Mouse (Mus musculus) kidney, adult 2 months (tissue): ENCODE results near the gene Aqp5. TPM values are rescaled to one million over a fixed set of nuclear protein-coding genes. Genes with fewer than 3 reads are reported as not detected.

Experiments used
- DNase-seq: peaks from one replicate; pipeline ENCODE4 v3.0.0; 2021
- H3K27ac ChIP-seq: fragments of 200-500 bp; 2 replicates; pipeline ENCODE4 v1.5.1; 2012; ENCODE audit warnings: low read depth, low read length, control low read depth, inconsistent platforms; ENCODE audit not compliant: insufficient read depth
- H3K27me3 ChIP-seq: fragments of 200-500 bp; replicated peaks from 2 replicates; pipeline ENCODE4 v1.6.1; 2012; ENCODE audit warnings: mild to moderate bottlenecking, moderate library complexity, low read length, inconsistent platforms; ENCODE audit not compliant: control insufficient read depth, insufficient read depth
- H3K36me3 ChIP-seq: fragments of 200-500 bp; 2 replicates; pipeline ENCODE4 v1.6.1; 2012; ENCODE audit warnings: mild to moderate bottlenecking, moderate library complexity, low read length, inconsistent platforms; ENCODE audit not compliant: control insufficient read depth, insufficient read depth
- H3K4me1 ChIP-seq: fragments of 200-500 bp; 2 replicates; pipeline ENCODE4 v1.6.1; 2011; ENCODE audit warnings: low read length; ENCODE audit not compliant: control insufficient read depth, insufficient read depth
- H3K4me3 ChIP-seq: fragments of 200-500 bp; 2 replicates; pipeline ENCODE4 v1.5.1; 2011; ENCODE audit warnings: mild to moderate bottlenecking, low read depth, low read length, control low read depth; ENCODE audit not compliant: insufficient read depth
- CTCF ChIP-seq: fragments of 200-500 bp; conservative IDR thresholded peaks from 2 replicates; pipeline ENCODE4 v1.5.1; 2011; ENCODE audit warnings: low read depth, mild to moderate bottlenecking, control low read depth, low read length, moderate library complexity, mixed read lengths; ENCODE audit not compliant: insufficient read depth, insufficient read length
- POLR2A ChIP-seq: fragments of 200-500 bp; IDR thresholded peaks from one replicate; pipeline ENCODE4 v1.6.1; 2011; ENCODE audit warnings: low read depth, low read length, control low read depth
- WGBS: fragments of 180-500 bp; shearing (Covaris S2); methylation state at CpG from one replicate; pipeline ENCODE4 v1.1.7; 2018; 5-methylcytosine and 5-hydroxymethylcytosine counted together
- polyA plus RNA-seq: library from polyadenylated mRNA; depleted of rRNA; stranded (reverse); fragments of >200 nt; gene quantifications from 2 replicates; pipeline ENCODE4 v1.2.3, GENCODE M21; 2012

The Aqp5 gene
- polyA plus RNA-seq, 1 experiment: 0.66 TPM

DNA sequence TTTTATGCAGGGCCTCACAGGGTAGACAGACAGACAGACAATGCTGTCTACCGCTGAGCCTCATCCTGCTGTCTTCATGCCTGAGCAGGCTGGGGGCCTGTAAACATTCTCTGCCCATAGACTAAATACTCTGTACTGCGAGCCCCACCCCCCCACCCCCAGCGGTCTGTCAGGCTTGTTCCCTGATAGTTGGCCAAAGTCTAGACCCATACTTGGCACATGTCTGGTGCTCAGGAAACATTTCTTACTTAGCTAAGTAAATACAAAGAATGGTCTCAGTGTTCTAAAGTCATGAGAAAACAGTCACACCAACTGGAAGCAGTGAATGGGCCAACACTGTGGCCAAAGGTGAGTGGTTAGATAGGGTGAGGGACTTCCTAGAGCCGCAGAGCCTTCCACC, 23.2 kb upstream of the Aqp5 start:
- no peak overlapping the region for H3K27ac ChIP-seq
- no peak overlapping the region for H3K4me3 ChIP-seq
- peaks cover 4% of the 10 kb centered on the region; the same call in 1 of the 2 replicates for H3K4me1 ChIP-seq
- TF ChIP-seq POLR2A (no peak), CTCF (no peak)
- H3K27me3 ChIP-seq: no peaks in the 10 kb centered on the region
- no peaks in the 10 kb centered on the region for H3K36me3 ChIP-seq
- WGBS: 47% methylated on average over 4 of the region's 4 CpGs
- DNase-seq: peak; percentile 62

DNA sequence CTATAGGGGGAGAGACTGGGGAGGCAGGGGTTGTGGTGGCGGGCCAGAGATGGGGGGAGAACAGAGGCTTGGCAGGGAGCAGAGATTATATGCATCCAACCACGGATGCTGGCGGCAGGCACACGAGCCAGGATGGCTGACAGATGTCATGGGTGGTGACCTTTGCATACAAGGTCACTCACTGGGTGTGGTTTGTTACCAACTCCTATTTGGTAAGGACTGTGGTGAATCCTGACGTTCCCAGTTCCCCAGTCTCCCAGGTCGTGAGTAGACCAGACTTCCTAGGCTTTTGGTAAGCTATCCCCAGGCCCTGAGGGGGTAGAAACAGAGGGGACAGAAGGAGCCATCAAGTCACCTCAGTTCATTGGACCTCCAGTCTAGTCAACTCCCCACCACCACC, 21.9 kb upstream of the Aqp5 start:
- Histone ChIP-seq H3K4me1 (peaks cover 4% of the 10 kb centered on the region; the same call in 1 of the 2 replicates), H3K4me3 (no peak overlapping the region), H3K27me3 (no peaks in the 10 kb centered on the region), H3K36me3 (no peaks in the 10 kb centered on the region), H3K27ac (no peak overlapping the region)
- 69% methylated on average over 6 of the region's 6 CpGs for WGBS
- no peak for DNase-seq
- TF ChIP-seq POLR2A (no peak), CTCF (no peak)

- no peak for DNase-seq
- WGBS: 81% methylated on average over 10 of the region's 10 CpGs
- no peaks in the 10 kb centered on the region for H3K27me3 ChIP-seq
- H3K4me1 ChIP-seq: peaks cover 4% of the 10 kb centered on the region; the same call in 1 of the 2 replicates
- H3K4me3 ChIP-seq: no peak overlapping the region
- H3K36me3 ChIP-seq: no peaks in the 10 kb centered on the region
- H3K27ac ChIP-seq: no peak overlapping the region
- TF ChIP-seq CTCF (no peak), POLR2A (no peak)
These were observed 21.5 kb upstream of the Aqp5 start for GRCm38 (mm10) chr15:99569123-99569522.

DNA sequence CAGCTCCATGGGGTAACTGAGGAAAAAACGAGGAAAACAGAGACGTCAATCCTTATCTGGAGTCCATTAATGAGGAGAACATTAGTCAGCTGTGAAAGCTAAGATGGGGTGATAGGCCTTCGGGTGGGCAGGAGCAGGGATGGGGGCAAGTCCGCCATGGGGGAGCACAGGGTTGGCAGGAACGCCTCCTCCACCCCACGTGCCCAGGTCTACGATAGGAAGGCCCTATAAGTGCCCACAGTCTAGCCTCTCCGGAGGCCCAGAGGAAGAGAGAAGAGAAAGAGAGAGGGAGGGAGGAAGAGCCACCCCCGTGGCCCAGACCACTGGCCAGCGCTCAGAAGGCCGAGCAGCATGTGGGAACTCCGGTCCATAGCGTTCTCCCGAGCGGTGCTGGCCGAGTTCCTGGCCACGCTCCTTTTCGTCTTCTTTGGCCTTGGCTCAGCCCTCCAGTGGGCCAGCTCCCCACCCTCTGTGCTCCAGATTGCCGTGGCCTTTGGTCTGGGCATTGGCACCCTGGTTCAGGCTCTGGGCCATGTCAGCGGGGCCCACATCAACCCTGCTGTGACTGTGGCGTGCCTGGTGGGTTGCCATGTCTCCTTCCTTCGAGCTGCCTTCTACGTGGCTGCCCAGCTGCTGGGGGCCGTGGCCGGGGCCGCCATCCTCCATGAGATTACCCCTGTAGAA, 11.6 kb upstream of the Aqp5 start, which contains the start of gene Aqp2:
Gene Aqp2 (plus strand): TSS at position 254 of the 684 bp plus-strand sequence.
- no peak for TF ChIP-seq POLR2A
- TF ChIP-seq CTCF: no peak
- Histone ChIP-seq H3K36me3 (no peaks in the 10 kb centered on the region), H3K4me3 (peak within 1 kb of the TSS; percentile 31), H3K27me3 (no peaks in the 10 kb centered on the region), H3K4me1 (no peaks in the 10 kb centered on the region), H3K27ac (peak within 1 kb of the TSS; percentile 73)
- DNase-seq: peak; percentile 29
- 77% methylated on average over 26 of the region's 26 CpGs for WGBS

DNA sequence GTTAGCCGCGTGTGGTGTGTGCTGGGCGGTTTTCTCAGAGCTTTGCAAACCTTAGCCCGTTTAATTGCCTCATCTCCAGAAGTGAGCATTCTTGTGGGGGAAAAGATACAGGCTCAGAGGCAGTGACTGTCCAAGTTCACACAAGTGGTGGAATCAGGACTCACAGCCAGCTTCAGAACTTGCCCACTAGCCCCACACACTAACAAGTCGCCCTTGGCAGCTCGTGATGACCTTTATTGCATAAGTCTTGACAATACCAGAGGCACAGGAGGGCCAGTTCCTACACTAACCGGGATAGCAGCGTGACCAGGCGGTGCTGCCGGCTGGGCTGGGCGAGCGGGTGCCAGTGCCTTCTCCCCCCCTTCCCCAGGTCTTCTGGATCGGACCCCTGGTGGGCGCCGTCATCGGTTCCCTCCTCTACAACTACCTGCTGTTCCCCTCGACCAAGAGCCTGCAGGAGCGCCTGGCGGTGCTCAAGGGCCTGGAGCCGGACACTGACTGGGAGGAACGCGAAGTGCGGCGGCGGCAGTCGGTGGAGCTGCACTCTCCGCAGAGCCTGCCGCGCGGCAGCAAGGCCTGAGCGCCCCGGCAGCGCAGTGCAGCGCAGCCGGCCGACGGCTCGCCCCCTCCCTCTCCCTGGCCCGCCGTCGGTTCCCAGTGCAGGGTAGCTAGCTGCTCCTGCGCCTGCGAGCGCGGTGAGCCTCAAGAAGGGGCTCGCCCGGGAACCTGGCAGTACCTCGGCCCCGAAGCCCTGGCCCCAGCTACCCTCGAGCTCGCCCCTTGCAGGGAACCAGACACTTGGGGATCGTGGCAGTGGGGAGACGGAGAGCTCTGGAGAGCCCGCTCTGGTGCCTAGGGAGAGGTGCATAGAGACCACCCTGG, 6.9 kb upstream of the Aqp5 start:
- DNase-seq: peak; percentile 45

DNA sequence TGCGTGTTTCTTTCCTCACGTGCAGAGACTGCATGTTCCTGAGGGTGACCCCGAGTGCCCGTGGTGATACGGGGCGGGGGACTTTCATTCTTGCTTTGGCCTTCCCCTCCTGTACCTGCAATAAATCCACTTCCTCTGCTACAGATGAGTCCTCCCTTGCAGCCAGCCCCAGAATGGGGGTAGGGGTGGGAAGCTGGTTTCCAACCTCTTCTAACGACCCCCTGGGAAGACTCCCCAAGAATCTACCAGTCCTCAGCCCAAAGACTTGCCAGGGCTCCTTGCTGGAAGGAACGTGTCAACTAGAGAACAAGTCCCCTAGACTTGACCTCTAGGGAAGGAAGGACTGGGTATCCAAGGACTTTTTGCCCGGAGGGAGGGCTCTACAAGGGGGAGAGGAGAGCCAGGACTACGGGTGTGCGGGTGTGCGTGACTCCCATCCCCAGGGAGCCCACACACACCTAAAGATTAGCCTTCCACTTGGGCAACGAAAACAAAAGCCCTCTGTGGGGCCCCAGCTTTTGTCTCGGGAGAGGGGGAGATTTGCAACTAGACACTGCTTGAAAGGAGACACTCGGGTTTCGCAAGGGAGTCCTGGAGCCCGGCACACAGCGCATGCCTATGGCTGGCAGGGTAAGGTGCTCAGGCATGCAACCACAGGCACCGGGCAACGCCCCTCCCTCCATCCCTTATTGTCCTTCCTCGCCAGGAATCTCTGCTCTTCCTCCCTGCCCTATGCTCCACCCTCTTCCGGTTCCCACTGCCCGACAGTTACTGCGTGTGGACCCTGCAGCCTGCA, 6.0 kb upstream of the Aqp5 start:
- peak overlapping the region; percentile 18; the same call in 1 of the 2 replicates for H3K27ac ChIP-seq
- TF ChIP-seq CTCF (no peak), POLR2A (no peak)
- peaks cover 7% of the 10 kb centered on the region for H3K4me1 ChIP-seq
- H3K36me3 ChIP-seq: no peaks in the 10 kb centered on the region
- 0 out of 2 replicates have a peak overlapping the region, but pooled peaks have one; percentile 15 for H3K4me3 ChIP-seq
- DNase-seq: peak; percentile 35
- no peaks in the 10 kb centered on the region for H3K27me3 ChIP-seq
- 15% methylated on average over 24 of the region's 24 CpGs for WGBS

More for the DNA sequence above, 6.9 kb upstream of the Aqp5 start:
- 8% methylated on average over 54 of the region's 54 CpGs for WGBS
- TF ChIP-seq POLR2A (no peak), CTCF (no peak)
- Histone ChIP-seq H3K36me3 (no peaks in the 10 kb centered on the region), H3K4me3 (peak overlapping the region; percentile 38), H3K4me1 (peaks cover 7% of the 10 kb centered on the region), H3K27ac (peak overlapping the region; percentile 18; the same call in 1 of the 2 replicates), H3K27me3 (no peaks in the 10 kb centered on the region)
